Mouse (Mus musculus) left cerebral cortex, adult 8-10 months (tissue): ENCODE measurements around the gene Olfr1335. TPM values are rescaled to one million over a fixed set of nuclear protein-coding genes. Genes with fewer than 3 reads are reported as not detected.
"Not testable (repeated sequence)": the region's sequence is repeated elsewhere in the genome, so short reads cannot be mapped to it uniquely, and the experiment has no call there.

Source experiments
- DNase-seq, 2 experiments: peaks; one replicate each; pipeline ENCODE4 v3.0.0; 2022; ENCODE audit warnings: low spot score in 2 of 2
- total RNA-seq, 4 experiments: library from RNA; stranded (reverse); gene quantifications; 2 replicates each; pipeline ENCODE4 v1.2.4; 2022

Olfr1335 gene
- total RNA-seq: not detected

GRCm38 (mm10) chr4:118809844-118810243, at the start of gene Olfr1335:
Gene Olfr1335 (minus strand): TSS chr4:118809944.
- no peak for DNase-seq

GRCm38 (mm10) chr4:118836179-118836578, 26.4 kb upstream of the Olfr1335 start, which contains the start of gene Olfr1333:
Gene Olfr1333 (minus strand): TSS chr4:118836279.
- no peak for DNase-seq

- no peak for DNase-seq
Observed at GRCm38 (mm10) chr4:118818921-118819320, 9.2 kb upstream of the Olfr1335 start.

GRCm38 (mm10) chr4:118792796-118793195, 16.9 kb downstream of the Olfr1335 start:
- DNase-seq: not testable (repeated sequence)

- no peak for DNase-seq
Observed at GRCm38 (mm10) chr4:118782486-118782885, 27.3 kb downstream of the Olfr1335 start, which contains the start of gene Olfr1337. Gene Olfr1337 (minus strand): TSS chr4:118782586.

Other genes starting within 250 kb of the Olfr1335 start
- 1 to 10 TPM in 1 of 4 experiments, under 1 TPM in 3; 0.65 to 1.1 (median 0.88) TPM for gene Cfap57, start 189.2 kb downstream of the Olfr1335 start, total RNA-seq
- gene Ebna1bp2, start 189.1 kb downstream of the Olfr1335 start, total RNA-seq: 10 to 100 TPM; 48.2 to 60.8 (median 56.0) TPM
- gene Olfr62, start 151.0 kb downstream of the Olfr1335 start, total RNA-seq: not detected
- not detected for gene Olfr1342, start 117.2 kb downstream of the Olfr1335 start, total RNA-seq
- gene Olfr1341, start 106.4 kb downstream of the Olfr1335 start, total RNA-seq: not detected
- not detected for gene Olfr1340, start 89.8 kb downstream of the Olfr1335 start, total RNA-seq
- gene Olfr1339, start 77.8 kb downstream of the Olfr1335 start, total RNA-seq: not detected
- gene Olfr1338, start 51.2 kb downstream of the Olfr1335 start, total RNA-seq: not detected
- gene Olfr1337, start 27.4 kb downstream of the Olfr1335 start, total RNA-seq: not detected
- not detected for gene Olfr1333, start 26.3 kb upstream of the Olfr1335 start, total RNA-seq
- not detected for gene Olfr1331, start 54.7 kb upstream of the Olfr1335 start, total RNA-seq
- gene Olfr1330, start 78.7 kb upstream of the Olfr1335 start, total RNA-seq: not detected
- not detected for gene Olfr1329, start 107.5 kb upstream of the Olfr1335 start, total RNA-seq
- gene Olfr1328, start 128.7 kb upstream of the Olfr1335 start, total RNA-seq: not detected
- under 1 TPM in 2 of 4 experiments, not detected in 2; 0.37 to 0.42 TPM for gene Lao1, start 151.6 kb upstream of the Olfr1335 start, total RNA-seq